Mouse (Mus musculus) midbrain, embryonic 11.5 days (tissue): ENCODE results near the gene Mrpl24. TPM values are rescaled to one million over a fixed set of nuclear protein-coding genes. Genes with fewer than 3 reads are reported as not detected.
"Not testable (repeated sequence)": the region's sequence is repeated elsewhere in the genome, so short reads cannot be mapped to it uniquely, and the experiment has no call there.

Experiments
- ATAC-seq: fragments of 200-750 bp; cut with Nextera tagmentation; 2 replicates; pipeline ENCODE4 v1.8.0; 2017; ENCODE audit warnings: moderate TSS enrichment, moderate library complexity; ENCODE audit not compliant: low FRiP score
- DNase-seq: peaks from one replicate; pipeline ENCODE4 v3.0.0; 2015; ENCODE audit warnings: low spot score; ENCODE audit errors: missing footprints
- H3K27ac ChIP-seq: fragments of 300-500 bp; sonication (generic); 2 replicates; pipeline ENCODE4 v1.5.1; 2014; ENCODE audit warnings: low read depth, low read length
- H3K27me3 ChIP-seq: fragments of 300-500 bp; sonication (generic); 2 replicates; pipeline ENCODE4 v1.6.1; 2014; ENCODE audit warnings: mild to moderate bottlenecking, low read length, moderate library complexity, mixed read lengths; ENCODE audit not compliant: control insufficient read depth, insufficient read depth
- H3K36me3 ChIP-seq: fragments of 300-500 bp; sonication (generic); 2 replicates; pipeline ENCODE4 v1.6.1; 2014; ENCODE audit warnings: mild to moderate bottlenecking, low read length, moderate library complexity, mixed read lengths; ENCODE audit not compliant: control insufficient read depth, insufficient read depth
- H3K4me1 ChIP-seq: fragments of 300-500 bp; sonication (generic); 2 replicates; pipeline ENCODE4 v1.6.1; 2014; ENCODE audit warnings: low read length; ENCODE audit not compliant: control insufficient read depth, insufficient read depth
- H3K4me2 ChIP-seq: fragments of 300-500 bp; sonication (generic); 2 replicates; pipeline ENCODE4 v1.6.1; 2014; ENCODE audit warnings: mild to moderate bottlenecking, moderate library complexity
- H3K4me3 ChIP-seq: fragments of 300-500 bp; sonication (generic); 2 replicates; pipeline ENCODE4 v1.5.1; 2014; ENCODE audit warnings: low read depth, low read length
- H3K9ac ChIP-seq: fragments of 300-500 bp; sonication (generic); 2 replicates; pipeline ENCODE4 v1.6.1; 2014; ENCODE audit warnings: low read length
- H3K9me3 ChIP-seq: fragments of 300-500 bp; sonication (generic); 2 replicates; pipeline ENCODE4 v1.6.1; 2016; ENCODE audit warnings: low read length; ENCODE audit not compliant: control insufficient read depth
- WGBS: fragments of 180-500 bp; shearing (Covaris S2); extraction: QIAGEN DNeasy Blood & Tissue Kit; methylation state at CpG from one replicate; pipeline ENCODE4 v1.1.7; 2014; 5-methylcytosine and 5-hydroxymethylcytosine counted together
- polyA plus RNA-seq: library from polyadenylated mRNA; unstranded; fragments of >200 nt; fragmentation: Nextera tagmentation; extraction: Ambion mirVana; gene quantifications from 2 replicates; pipeline ENCODE4 v1.2.1, GENCODE M21; 2014

Mrpl24 gene
- 73.9 and 84.5 TPM in 2 replicates for polyA plus RNA-seq

- Histone ChIP-seq H3K4me1 (peaks cover 5% of the 10 kb centered on the region), H3K4me2 (peak within 1 kb of the TSS; percentile 68), H3K27ac (no peak within 1 kb of the TSS), H3K9ac (peak within 1 kb of the TSS; percentile 60), H3K9me3 (no peaks in the 10 kb centered on the region), H3K27me3 (no peaks in the 10 kb centered on the region), H3K4me3 (peak within 1 kb of the TSS; percentile 53), H3K36me3 (peaks cover 6% of the 10 kb centered on the region; the same call in 1 of the 2 replicates)
- DNase-seq (peak; percentile 96), ATAC-seq (peak; percentile 82)
- WGBS = under 1% methylated on average over 30 of the region's 30 CpGs
Measured at GRCm38 (mm10) chr3:87919336-87920108, at the start of gene Mrpl24. TSS of gene Mrpl24 (plus strand) at chr3:87919506.

GRCm38 (mm10) chr3:87877730-87878129, 41.6 kb upstream of the Mrpl24 start:
- peaks cover 3% of the 10 kb centered on the region; the same call in 1 of the 2 replicates for H3K36me3 ChIP-seq
- ATAC-seq = no peak
- H3K9ac ChIP-seq = no peak overlapping the region
- WGBS = 93% methylated on average over 4 of the region's 4 CpGs
- H3K27ac ChIP-seq = no peak overlapping the region
- H3K4me2 ChIP-seq = no peak overlapping the region
- no peaks in the 10 kb centered on the region for H3K4me1 ChIP-seq
- DNase-seq = no peak
- no peak overlapping the region for H3K4me3 ChIP-seq
- H3K9me3 ChIP-seq = no peaks in the 10 kb centered on the region
- no peaks in the 10 kb centered on the region for H3K27me3 ChIP-seq

- Histone ChIP-seq H3K36me3 (peaks cover 3% of the 10 kb centered on the region; the same call in 1 of the 2 replicates), H3K27ac (no peak overlapping the region), H3K27me3 (no peaks in the 10 kb centered on the region), H3K4me3 (peak overlapping the region; percentile 97), H3K4me2 (peak overlapping the region; percentile 95), H3K9me3 (no peaks in the 10 kb centered on the region), H3K4me1 (peaks cover 13% of the 10 kb centered on the region), H3K9ac (peak overlapping the region; percentile 93)
- 3% methylated on average over 3 of the region's 3 CpGs for WGBS
- DNase-seq (no peak), ATAC-seq (no peak)
Measured at GRCm38 (mm10) chr3:87884291-87884690, 35.0 kb upstream of the Mrpl24 start.

GRCm38 (mm10) chr3:87884708-87885251, 34.5 kb upstream of the Mrpl24 start:
- Histone ChIP-seq H3K4me2 (peak overlapping the region; percentile 95), H3K9ac (peak overlapping the region; percentile 93), H3K9me3 (no peaks in the 10 kb centered on the region), H3K4me3 (peak overlapping the region; percentile 97), H3K36me3 (peaks cover 3% of the 10 kb centered on the region; the same call in 1 of the 2 replicates), H3K4me1 (peaks cover 13% of the 10 kb centered on the region), H3K27ac (peak overlapping the region; percentile 31), H3K27me3 (no peaks in the 10 kb centered on the region)
- ATAC-seq (peak; percentile 54), DNase-seq (peak; percentile 92)
- under 1% methylated on average over 26 of the region's 28 CpGs for WGBS

GRCm38 (mm10) chr3:87885281-87886003, 33.9 kb upstream of the Mrpl24 start, which contains the start of gene Prcc:
TSS of gene Prcc (minus strand) at chr3:87885608.
- ATAC-seq (peak; percentile 97), DNase-seq (peak; percentile 99)
- H3K9ac ChIP-seq = peak within 1 kb of the TSS; percentile 93
- H3K4me2 ChIP-seq = peak within 1 kb of the TSS; percentile 95
- H3K27ac ChIP-seq = peak within 1 kb of the TSS; percentile 31
- no peaks in the 10 kb centered on the region for H3K9me3 ChIP-seq
- H3K36me3 ChIP-seq = peaks cover 2% of the 10 kb centered on the region; the same call in 1 of the 2 replicates
- H3K27me3 ChIP-seq = no peaks in the 10 kb centered on the region
- WGBS = under 1% methylated on average over 33 of the region's 33 CpGs
- H3K4me3 ChIP-seq = peak within 1 kb of the TSS; percentile 97
- peaks cover 13% of the 10 kb centered on the region for H3K4me1 ChIP-seq

- DNase-seq (no peak), ATAC-seq (peak; percentile 31; the same call in 1 of the 2 replicates)
- Histone ChIP-seq H3K27me3 (no peaks in the 10 kb centered on the region), H3K36me3 (no peaks in the 10 kb centered on the region), H3K9ac (peak overlapping the region; percentile 43), H3K9me3 (no peaks in the 10 kb centered on the region), H3K4me1 (peaks cover 13% of the 10 kb centered on the region), H3K4me3 (peak overlapping the region; percentile 97), H3K27ac (no peak overlapping the region), H3K4me2 (peak overlapping the region; percentile 42)
- 15% methylated on average over 10 of the region's 10 CpGs for WGBS
Measured at GRCm38 (mm10) chr3:87886004-87886365, 33.3 kb upstream of the Mrpl24 start.

GRCm38 (mm10) chr3:87886416-87886815, 32.9 kb upstream of the Mrpl24 start:
- 87% methylated on average over 6 of the region's 6 CpGs for WGBS
- Histone ChIP-seq H3K4me2 (no peak overlapping the region), H3K36me3 (no peaks in the 10 kb centered on the region)

GRCm38 (mm10) chr3:87887400-87887799, 31.9 kb upstream of the Mrpl24 start:
- not testable (repeated sequence) for H3K9me3 ChIP-seq, DNase-seq, H3K27ac ChIP-seq, H3K4me3 ChIP-seq, ATAC-seq, H3K4me2 ChIP-seq, H3K9ac ChIP-seq, H3K27me3 ChIP-seq, H3K36me3 ChIP-seq
- 80% methylated on average over 4 of the region's 4 CpGs for WGBS
- peaks cover 13% of the 10 kb centered on the region for H3K4me1 ChIP-seq

More at GRCm38 (mm10) chr3:87886416-87886815, 32.9 kb upstream of the Mrpl24 start:
- Histone ChIP-seq H3K4me3 (no peak overlapping the region; the same call in 1 of the 2 replicates), H3K9me3 (no peaks in the 10 kb centered on the region), H3K27me3 (no peaks in the 10 kb centered on the region), H3K4me1 (peaks cover 13% of the 10 kb centered on the region), H3K9ac (no peak overlapping the region), H3K27ac (no peak overlapping the region)
- DNase-seq (no peak), ATAC-seq (peak; percentile 1; the same call in 1 of the 2 replicates)
